In the genomic region with DNA sequence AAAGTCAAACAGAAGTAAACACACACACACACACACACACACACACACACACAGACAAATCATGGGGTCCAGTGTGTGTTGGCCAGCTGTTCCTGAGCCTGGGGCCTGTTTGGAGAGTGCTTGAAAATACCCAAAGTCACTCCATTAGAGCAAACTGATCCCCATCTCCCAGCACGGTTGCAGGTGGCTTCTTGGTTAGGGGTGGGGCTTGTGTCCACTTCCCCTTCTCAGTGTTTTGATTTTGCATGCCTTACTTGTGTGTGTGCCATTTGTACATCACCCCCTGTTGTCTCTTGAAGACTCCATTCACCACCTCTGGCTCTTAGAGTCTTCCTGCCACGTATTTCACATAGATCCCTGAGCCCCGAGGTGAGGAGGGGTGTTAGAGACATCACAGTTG, we compare ENCODE assay signal across 20 mouse cellular contexts. TPM values are rescaled to one million over a fixed set of nuclear protein-coding genes. Genes with fewer than 3 reads are reported as not detected.
DNase-seq lines count a peak whose midpoint lies in the region; ATAC-seq and TF ChIP-seq lines count a peak whose summit lies in the region.
"Had no signal": no experiment of that assay in that cellular context is flagged by ENCODE, and none has a peak within 500 bp of the region (broad histone marks: within the 10 kb centered on the region; RNA-seq: fewer than 3 reads in every experiment).

No protein-coding gene starts in this region.

- peaks cover 54% of the 10 kb centered on the region for H3K79me2 ChIP-seq in MEL (ENCODE audit: control insufficient read depth, insufficient read depth, low read length, poor library complexity)

- peak; percentile 10 to 11 for DNase-seq in spleen, postnatal 36 days (ENCODE audit: low spot score in 2 of 2)
- no peak for DNase-seq in spleen, adult 18-20 months
- peak; percentile 55 for DNase-seq in MEL (ENCODE audit: low read depth, low spot score)
- DNase-seq in adrenal gland, postnatal 36 days, result no peak
- DNase-seq in cerebellum, adult 8-10 months, result no peak
- DNase-seq: adrenal gland, postnatal 10 days; cerebellum, adult 11-12 months; cerebellum, adult 9-11 months; cerebellum, postnatal 36 days; forebrain, postnatal 0 days; gastrocnemius, postnatal 25 days; heart, adult 11 months; heart, postnatal 36 days had no signal

- TF ChIP-seq POLR2A in MEL (IDR thresholded peaks at IDR 0.05; ENCODE audit: control insufficient read depth in 1 of 2, insufficient read depth in 1 of 2, low read depth in 1 of 2, low read length in 2 of 2, poor library complexity in 1 of 2), result no peak

- no peaks in the 10 kb centered on the region for H3K9me3 ChIP-seq in MEL (replicated peaks; ENCODE audit: insufficient read depth, low read length)
- H3K9me3 ChIP-seq in midbrain, embryonic 16.5 days (replicated peaks; ENCODE audit: control insufficient read depth, low read length, poor library complexity, severe bottlenecking), result no peaks in the 10 kb centered on the region
- H3K9me3 ChIP-seq: embryonic facial prominence, embryonic 10.5 days; forebrain, embryonic 13.5 days; G1E; heart, embryonic 13.5 days had no signal

- WGBS in midbrain, embryonic 16.5 days, result 92% methylated on average over 3 of the region's 3 CpGs

- no peak for TF ChIP-seq CTCF in MEL (IDR thresholded peaks at IDR 0.05 in 2 of 3, conservative IDR thresholded peaks at IDR 0.05 in 1 of 3; ENCODE audit: control insufficient read depth in 1 of 3, insufficient read depth in 1 of 3, low read depth in 2 of 3, low read length in 3 of 3, poor library complexity in 1 of 3, severe bottlenecking in 1 of 3)

- no peak overlapping the region for H3K4me2 ChIP-seq in midbrain, embryonic 16.5 days (ENCODE audit: low read length)
- H3K4me2 ChIP-seq: forebrain, embryonic 13.5 days; heart, embryonic 13.5 days had no signal

- TF ChIP-seq RAD21 in MEL (IDR thresholded peaks at IDR 0.05; ENCODE audit: low read depth, low read length), result no peak

- no peak overlapping the region for H3K9ac ChIP-seq in MEL (ENCODE audit: control insufficient read depth, low read depth, low read length, poor library complexity, severe bottlenecking)
- no peak overlapping the region for H3K9ac ChIP-seq in midbrain, embryonic 16.5 days (ENCODE audit: low read depth, low read length)
- H3K9ac ChIP-seq: forebrain, embryonic 13.5 days; forebrain, postnatal 0 days; heart, embryonic 13.5 days had no signal

- H3K36me3 ChIP-seq in MEL (ENCODE audit: control insufficient read depth in 1 of 2, insufficient read depth in 2 of 2, low read length in 2 of 2), result peaks cover 0 to 16% of the 10 kb centered on the region in 2 experiments; a peak in 2 of 4 replicates
- H3K36me3 ChIP-seq in midbrain, embryonic 16.5 days (ENCODE audit: control insufficient read depth, insufficient read depth, low read length), result no peaks in the 10 kb centered on the region
- H3K36me3 ChIP-seq: embryonic facial prominence, embryonic 10.5 days; heart, embryonic 13.5 days had no signal

- 0 out of 2 replicates have a peak, but pooled peaks have one; percentile 23 for ATAC-seq in megakaryocyte progenitor cell, adult 5-6 weeks (replicated peaks; ENCODE audit: poor library complexity)
- ATAC-seq in midbrain, embryonic 16.5 days, result no peak
- ATAC-seq: forebrain, embryonic 13.5 days; forebrain, postnatal 0 days; hindbrain, embryonic 16.5 days had no signal

- no peak for TF ChIP-seq EP300 in MEL (IDR thresholded peaks at IDR 0.05; ENCODE audit: low read depth in 1 of 2, low read length in 2 of 2)

- no peak overlapping the region for H3K4me3 ChIP-seq in MEL (ENCODE audit: control insufficient read depth in 1 of 2, insufficient read depth in 1 of 2, low read depth in 2 of 2, low read length in 2 of 2)
- no peak overlapping the region for H3K4me3 ChIP-seq in midbrain, embryonic 16.5 days (ENCODE audit: low read depth, low read length)
- H3K4me3 ChIP-seq: embryonic facial prominence, embryonic 10.5 days; forebrain, embryonic 13.5 days; heart, embryonic 13.5 days had no signal

- no peaks in the 10 kb centered on the region for H3K27me3 ChIP-seq in MEL (ENCODE audit: control insufficient read depth in 1 of 2, insufficient read depth in 2 of 2, low read length in 2 of 2)
- H3K27me3 ChIP-seq in midbrain, embryonic 16.5 days (ENCODE audit: control insufficient read depth, insufficient read depth, low read depth, low read length), result no peaks in the 10 kb centered on the region
- H3K27me3 ChIP-seq: forebrain, embryonic 13.5 days; heart, embryonic 13.5 days had no signal

- H3K4me1 ChIP-seq in MEL (ENCODE audit: control insufficient read depth in 1 of 2, insufficient read depth in 2 of 2, low read length in 2 of 2), result peaks cover 0 to 2% of the 10 kb centered on the region in 2 experiments; a peak in 1 of 4 replicates
- no peaks in the 10 kb centered on the region for H3K4me1 ChIP-seq in midbrain, embryonic 16.5 days (ENCODE audit: control insufficient read depth, insufficient read depth, low read length)

- no peak overlapping the region for H3K27ac ChIP-seq in MEL (ENCODE audit: control insufficient read depth, low read depth, low read length)
- no peak overlapping the region for H3K27ac ChIP-seq in midbrain, embryonic 16.5 days (ENCODE audit: low read length)
- H3K27ac ChIP-seq: embryonic facial prominence, embryonic 10.5 days; forebrain, embryonic 13.5 days; heart, embryonic 13.5 days had no signal

TF ChIP-seq in MEL, 35 proteins besides CTCF, POLR2A, EP300 and RAD21:
- TF ChIP-seq NRF1 (IDR thresholded peaks at IDR 0.05; ENCODE audit: insufficient read depth, low read depth, low read length, poor library complexity, severe bottlenecking), result no peak
- TF ChIP-seq NELFE (IDR thresholded peaks at IDR 0.05; ENCODE audit: low read depth, low read length), result no peak
- TF ChIP-seq GABPA (IDR thresholded peaks at IDR 0.05; ENCODE audit: low read depth, low read length), result no peak
- 0 out of 2 replicates have a peak, but pooled peaks have one; percentile 17 for TF ChIP-seq MAX (IDR thresholded peaks at IDR 0.05; ENCODE audit: low read length)
- TF ChIP-seq ZKSCAN1 (IDR thresholded peaks at IDR 0.05; ENCODE audit: low read depth, low read length), result no peak
- no peak for TF ChIP-seq ELF1 (IDR thresholded peaks at IDR 0.05; ENCODE audit: low read depth, low read length)

RNA-seq across cellular contexts. Expression of a gene that starts 45.4 kb away (rescaled TPM):
- total RNA-seq in MEL (2012; rRNA removed), result 63.3 and 78.7 TPM in 2 replicates
- 100 to 1,000 TPM in 1 of 2 experiments, not detected in 1; 111 TPM for polyA plus RNA-seq in MEL (2012; ENCODE audit: insufficient read depth in 1 of 2, insufficient read length in 2 of 2, low read depth in 1 of 2, low replicate concordance in 2 of 2, missing spikeins in 1 of 2)
- 24.3 and 26.8 TPM in 2 replicates for total RNA-seq in megakaryocyte progenitor cell, adult 5-6 weeks (2015)
- total RNA-seq in megakaryocyte progenitor cell, adult 5-6 weeks (2017), result 13.3 and 15.2 TPM in 2 replicates
- 5.1 and 5.9 TPM in 2 replicates for polyA plus RNA-seq in midbrain, embryonic 16.5 days (2015; fragmentation: Nextera tagmentation; extraction: Ambion mirVana)
- total RNA-seq in adrenal gland, postnatal 36 days (2021), result 10 to 100 TPM; 55.1 to 60.0 TPM

RNA-seq across cellular contexts. Expression of a gene that starts 45.6 kb away (rescaled TPM):
- total RNA-seq in MEL (2012; rRNA removed), result 125 and 127 TPM in 2 replicates
- polyA plus RNA-seq in MEL (2012; ENCODE audit: insufficient read depth in 1 of 2, insufficient read length in 2 of 2, low read depth in 1 of 2, low replicate concordance in 2 of 2, missing spikeins in 1 of 2), result 100 to 1,000 TPM; 131 to 178 TPM
- 50.8 and 60.9 TPM in 2 replicates for total RNA-seq in megakaryocyte progenitor cell, adult 5-6 weeks (2015)
- total RNA-seq in megakaryocyte progenitor cell, adult 5-6 weeks (2017), result 111 and 112 TPM in 2 replicates
- polyA plus RNA-seq in midbrain, embryonic 16.5 days (2015; fragmentation: Nextera tagmentation; extraction: Ambion mirVana), result 287 and 294 TPM in 2 replicates
- total RNA-seq in adrenal gland, postnatal 36 days (2021), result 100 to 1,000 TPM; 148 to 173 TPM

Comparison
In these comparisons a context has a peak if more than half of its experiments do, and no peak if none do; other contexts are left out.
1. DNase-seq: peak in spleen, postnatal 36 days (2 of 2) and MEL (single experiment); none in spleen, adult 18-20 months (0 of 2), adrenal gland, postnatal 36 days (0 of 2) and cerebellum, adult 8-10 months (single experiment).